Mouse (Mus musculus) CH12.LX (cell line): ENCODE data around the gene 4932414N04Rik. TPM values are rescaled to one million over a fixed set of nuclear protein-coding genes. Genes with fewer than 3 reads are reported as not detected.

Experiments used
- DNase-seq: peaks from one replicate; pipeline ENCODE4 v3.0.0-alpha.2; 2013; ENCODE audit errors: extremely low read depth
- H3K27ac ChIP-seq: 2 replicates; pipeline ENCODE4 v1.5.1; 2012; ENCODE audit warnings: low read depth, mild to moderate bottlenecking, control low read depth, moderate library complexity; ENCODE audit not compliant: insufficient read depth
- H3K27me3 ChIP-seq: replicated peaks from 2 replicates; pipeline ENCODE3; 2012; ENCODE audit warnings: inconsistent platforms
- H3K36me3 ChIP-seq, 2 experiments: replicated peaks in 1 of 2; 2 replicates each; pipeline versions ENCODE3 to v1.6.1; 2012; ENCODE audit warnings: inconsistent platforms in 1 of 2, low read length in 1 of 2, mild to moderate bottlenecking in 1 of 2, mixed read lengths in 1 of 2, moderate library complexity in 1 of 2; ENCODE audit not compliant: control insufficient read depth in 1 of 2, insufficient read depth in 1 of 2
- H3K4me1 ChIP-seq, 2 experiments: 2 replicates each; pipeline ENCODE4 v1.6.1; 2012; ENCODE audit warnings: inconsistent platforms in 1 of 2, moderate library complexity in 1 of 2; ENCODE audit not compliant: insufficient read depth in 2 of 2, control insufficient read depth in 1 of 2
- H3K4me2 ChIP-seq: 2 replicates; pipeline ENCODE4 v1.6.1; 2012; ENCODE audit warnings: low read depth, mild to moderate bottlenecking, control low read depth; ENCODE audit not compliant: poor library complexity, insufficient read depth, severe bottlenecking
- H3K4me3 ChIP-seq, 3 experiments: fragments of 150-350 bp in 1 of 3; sonication (generic) in 1 of 3; replicated peaks in 1 of 3; 2 replicates each; pipeline versions ENCODE3 to v1.5.1; 2011 to 2012; ENCODE audit warnings: low read depth in 2 of 3, low read length in 2 of 3, mild to moderate bottlenecking in 2 of 3, moderate library complexity in 2 of 3, control low read depth in 1 of 3, improper control_type of control experiment in 1 of 3, inconsistent platforms in 1 of 3, mixed read lengths in 1 of 3; ENCODE audit not compliant: poor library complexity in 1 of 3
- H3K79me2 ChIP-seq: replicated peaks from 2 replicates; pipeline ENCODE4 v1.6.1; 2012; ENCODE audit warnings: mild to moderate bottlenecking, moderate library complexity; ENCODE audit not compliant: control insufficient read depth, poor library complexity, insufficient read depth, severe bottlenecking; ENCODE audit errors: extremely low read depth
- H3K9ac ChIP-seq: 2 replicates; pipeline ENCODE4 v1.6.1; 2012; ENCODE audit warnings: low read depth, mild to moderate bottlenecking, control low read depth, moderate library complexity; ENCODE audit not compliant: insufficient read depth
- H3K9me3 ChIP-seq: replicated peaks from 2 replicates; pipeline ENCODE3; 2012; ENCODE audit warnings: low read length, inconsistent platforms, mixed read lengths
- CTCF ChIP-seq, 2 experiments: IDR thresholded peaks in 1 of 2; conservative IDR thresholded peaks in 1 of 2; 2 replicates each; pipeline ENCODE4 v1.5.1; 2011 to 2012; ENCODE audit warnings: low read depth in 2 of 2, low read length in 2 of 2, improper control_type of control experiment in 1 of 2, inconsistent platforms in 1 of 2, mild to moderate bottlenecking in 1 of 2, moderate library complexity in 1 of 2
- ETS1 ChIP-seq: conservative IDR thresholded peaks from 2 replicates; pipeline ENCODE4 v1.6.1; 2012; ENCODE audit warnings: low read depth, mild to moderate bottlenecking, inconsistent platforms, low read length, improper control_type of control experiment, moderate library complexity
- GABPA ChIP-seq: IDR thresholded peaks from 2 replicates; pipeline ENCODE4 v1.6.1; 2012; ENCODE audit warnings: low read depth, low read length, improper control_type of control experiment, inconsistent platforms; ENCODE audit not compliant: insufficient replicate concordance
- JUND ChIP-seq: conservative IDR thresholded peaks from 2 replicates; pipeline ENCODE4 v1.6.1; 2011; ENCODE audit warnings: low read depth, low read length, improper control_type of control experiment
- MAX ChIP-seq: IDR thresholded peaks from 2 replicates; pipeline ENCODE4 v1.6.1; 2011; ENCODE audit warnings: low read length, improper control_type of control experiment
- MAZ ChIP-seq: IDR thresholded peaks from 2 replicates; pipeline ENCODE4 v1.6.1; 2012; ENCODE audit warnings: low read depth, mild to moderate bottlenecking, inconsistent platforms, low read length, improper control_type of control experiment, moderate library complexity
- MXI1 ChIP-seq: IDR thresholded peaks from 2 replicates; pipeline ENCODE4 v1.6.1; 2011; ENCODE audit warnings: mild to moderate bottlenecking, low read depth, low read length, improper control_type of control experiment
- MYC ChIP-seq: IDR thresholded peaks from 2 replicates; pipeline ENCODE4 v1.6.1; 2011; ENCODE audit warnings: low read depth, mild to moderate bottlenecking, improper control_type of control experiment, low read length
- NELFE ChIP-seq: IDR thresholded peaks from 2 replicates; pipeline ENCODE4 v1.6.1; 2011; ENCODE audit warnings: low read depth, low read length, improper control_type of control experiment
- NRF1 ChIP-seq: IDR thresholded peaks from 2 replicates; pipeline ENCODE4 v1.6.1; 2014; ENCODE audit warnings: low read depth, mild to moderate bottlenecking, inconsistent platforms, low read length, improper control_type of control experiment, moderate library complexity
- PAX5 ChIP-seq: IDR thresholded peaks from 2 replicates; pipeline ENCODE4 v1.6.1; 2012; ENCODE audit warnings: low read length, inconsistent platforms, mixed read lengths
- POLR2A ChIP-seq: IDR thresholded peaks from 2 replicates; pipeline ENCODE4 v1.6.1; 2011; ENCODE audit warnings: low read depth, mild to moderate bottlenecking, improper control_type of control experiment, low read length
- POLR2AphosphoS2 ChIP-seq: IDR thresholded peaks from 2 replicates; pipeline ENCODE4 v1.6.1; 2011; ENCODE audit warnings: low read depth, low read length, improper control_type of control experiment
- SIN3A ChIP-seq: IDR thresholded peaks from 2 replicates; pipeline ENCODE4 v1.6.1; 2012; ENCODE audit warnings: low read length, improper control_type of control experiment, inconsistent platforms
- TCF12 ChIP-seq: IDR thresholded peaks from 2 replicates; pipeline ENCODE4 v1.6.1; 2014; ENCODE audit warnings: low read depth, mild to moderate bottlenecking, inconsistent platforms, low read length, improper control_type of control experiment
- UBTF ChIP-seq: IDR thresholded peaks from 2 replicates; pipeline ENCODE4 v1.6.1; 2012; ENCODE audit warnings: low read depth, mild to moderate bottlenecking, inconsistent platforms, low read length, improper control_type of control experiment, moderate library complexity
- USF2 ChIP-seq: conservative IDR thresholded peaks from 2 replicates; pipeline ENCODE4 v1.6.1; 2011; ENCODE audit warnings: low read depth, low read length, improper control_type of control experiment
- dilution Hi-C: fragments of 300-500 bp; cut with MboI; formaldehyde crosslinking; loops from 2 replicates; pipeline ENCODE4 v1.14.3; 2020; ENCODE audit warnings: low sequenced_read_pairs; ENCODE audit not compliant: extremely low pct_unique_long_range_greater_than_20kb, extremely low pct_ligation_motif_present
- in situ Hi-C: fragments of 300-500 bp; cut with MboI; formaldehyde crosslinking; loops from 3 replicates; pipeline ENCODE4 v1.14.3; 2019; ENCODE audit warnings: low sequenced_read_pairs, low pct_ligation_motif_present, low pct_unique_long_range_greater_than_20kb, mixed read lengths
- polyA plus RNA-seq: library from polyadenylated mRNA; unstranded; fragments of >175 nt; gene quantifications from 2 replicates; pipeline ENCODE4 v1.2.1, GENCODE M21; 2012; ENCODE audit warnings: low read depth; ENCODE audit not compliant: insufficient read length
- total RNA-seq, 2 experiments: library from RNA; depleted of rRNA; stranded (reverse); fragments of 300-350 nt in 1 of 2; fragments of >200 nt in 1 of 2; gene quantifications; 2 replicates each; pipeline ENCODE4 v1.2.3; 2012 to 2014

Gene 4932414N04Rik
- total and polyA plus RNA-seq, 3 experiments = not detected

DNA sequence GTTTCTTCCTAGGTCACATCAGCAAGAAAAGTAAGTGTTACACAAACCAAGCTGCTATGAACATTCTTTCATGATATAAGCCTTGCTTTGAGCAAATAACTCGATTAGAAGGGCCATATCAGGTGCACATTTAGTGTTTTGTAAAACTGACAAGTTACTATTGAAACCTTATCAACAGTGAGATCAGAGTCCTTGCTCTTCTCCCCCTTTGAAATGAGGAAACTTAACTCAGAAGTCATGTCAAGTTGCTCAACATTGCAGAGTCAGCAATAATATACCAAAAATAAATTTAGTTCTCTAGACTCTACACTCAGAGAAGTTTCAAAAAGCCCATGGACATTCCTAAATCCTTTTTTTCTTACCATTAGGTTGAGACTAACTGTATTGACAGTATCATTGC, 137.2 kb downstream of the 4932414N04Rik start:
- no peak overlapping the region for H3K27ac ChIP-seq
- TF ChIP-seq TCF12 = no peak
- TF ChIP-seq PAX5 = no peak
- TF ChIP-seq UBTF = no peak
- no peak for TF ChIP-seq MXI1
- TF ChIP-seq MAZ = no peak
- in situ Hi-C loops (no loop called here), dilution Hi-C loops (no loop called here)
- H3K4me2 ChIP-seq = no peak overlapping the region
- no peaks in the 10 kb centered on the region for H3K27me3 ChIP-seq
- H3K9ac ChIP-seq = no peak overlapping the region
- no peaks in the 10 kb centered on the region for H3K36me3 ChIP-seq
- H3K4me1 ChIP-seq = no peaks in the 10 kb centered on the region
- H3K4me3 ChIP-seq = no peak overlapping the region
- no peak for DNase-seq
- H3K79me2 ChIP-seq = no peaks in the 10 kb centered on the region
- peaks cover 59% of the 10 kb centered on the region for H3K9me3 ChIP-seq

DNA sequence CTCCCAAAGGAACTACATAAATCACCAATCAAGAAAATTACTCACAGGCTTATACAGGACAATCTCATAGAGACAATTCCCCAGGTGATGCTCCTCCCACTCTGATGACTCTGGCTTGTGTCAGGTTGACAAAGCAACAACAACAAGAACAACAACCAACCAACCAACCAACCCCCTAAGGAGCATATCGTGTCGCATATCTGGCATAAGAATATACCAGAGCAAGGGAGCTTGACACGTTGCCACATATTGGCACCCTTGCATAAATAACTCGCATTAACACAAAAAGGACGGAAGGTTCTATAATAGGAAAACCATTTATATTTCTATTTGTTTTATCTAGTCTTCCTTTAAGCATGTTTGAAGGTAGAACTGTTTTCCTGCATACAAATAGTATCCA, 137.9 kb downstream of the 4932414N04Rik start:
- Histone ChIP-seq H3K27ac (no peak overlapping the region), H3K27me3 (no peaks in the 10 kb centered on the region)
- in situ Hi-C loops = no loop called here

DNA sequence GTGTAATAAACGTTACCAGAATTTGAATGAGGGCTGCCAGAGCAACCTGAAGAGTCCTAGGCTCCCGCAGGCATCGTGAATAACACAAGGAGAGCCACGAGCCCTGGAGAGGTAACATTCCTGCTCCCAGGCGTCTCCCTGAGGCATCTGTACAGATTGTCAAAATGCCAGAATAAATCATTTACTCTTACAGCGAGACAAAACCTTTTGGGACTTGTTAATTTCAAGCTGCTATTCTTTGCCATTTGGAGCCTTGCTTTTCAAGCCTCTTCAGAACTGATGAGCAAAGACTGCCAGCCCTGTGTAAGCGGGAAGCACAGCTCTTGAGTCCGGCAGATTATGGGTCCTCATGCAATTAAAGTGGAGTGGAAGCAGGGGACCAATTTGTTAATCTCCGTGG, 138.3 kb downstream of the 4932414N04Rik start:
- Histone ChIP-seq H3K4me2 (no peak overlapping the region), H3K79me2 (no peaks in the 10 kb centered on the region), H3K9me3 (peaks cover 60% of the 10 kb centered on the region), H3K4me3 (no peak overlapping the region), H3K27me3 (no peaks in the 10 kb centered on the region), H3K9ac (no peak overlapping the region), H3K36me3 (no peaks in the 10 kb centered on the region), H3K27ac (no peak overlapping the region), H3K4me1 (no peaks in the 10 kb centered on the region)
- in situ Hi-C loops = no loop called here
- dilution Hi-C loops = no loop called here
- no peak for DNase-seq
- no peak for TF ChIP-seq MAZ
- no peak for TF ChIP-seq USF2
- TF ChIP-seq JUND = no peak
- no peak for TF ChIP-seq MYC
- no peak for TF ChIP-seq GABPA
- TF ChIP-seq SIN3A = no peak
- no peak for TF ChIP-seq POLR2AphosphoS2
- no peak for TF ChIP-seq NRF1
- TF ChIP-seq ETS1 = no peak
- no peak for TF ChIP-seq MAX

More for the DNA sequence above, 137.9 kb downstream of the 4932414N04Rik start:
- Histone ChIP-seq H3K9me3 (peaks cover 61% of the 10 kb centered on the region), H3K4me3 (no peak overlapping the region), H3K79me2 (no peaks in the 10 kb centered on the region), H3K4me1 (no peaks in the 10 kb centered on the region), H3K4me2 (no peak overlapping the region), H3K36me3 (no peaks in the 10 kb centered on the region), H3K9ac (no peak overlapping the region)
- TF ChIP-seq SIN3A (no peak), POLR2A (no peak), USF2 (no peak), CTCF (conservative IDR thresholded peaks at IDR 0.05 in 1 of 2, IDR thresholded peaks at IDR 0.05 in 1 of 2; ENCODE audit: low read depth in 2 of 2, low read length in 2 of 2) (no peak), PAX5 (no peak), NELFE (no peak), TCF12 (no peak)
- no peak for DNase-seq
- dilution Hi-C loops = no loop called here
